Mouse (Mus musculus): ENCODE measurements around the gene Dnah6. TPM values are rescaled to one million over a fixed set of nuclear protein-coding genes. Genes with fewer than 3 reads are reported as not detected.
A peak's percentile ranks its signal among the peaks of the same experiment; 100 is the strongest.

The Dnah6 gene
- polyA plus RNA-seq, 1 experiment from 2014 or later, result 0.10 TPM

GRCm38 (mm10) chr6:73253006-73253405 is 31.6 kb upstream of the Dnah6 start:
- ATAC-seq (ENCODE audit: insufficient read depth, low FRiP score), result no peak
- Histone ChIP-seq H3K4me3 (replicated peaks; ENCODE audit: low read length) (no peak overlapping the region), H3K4me2 (ENCODE audit: low read depth, low read length) (no peak overlapping the region), H3K27ac (ENCODE audit: low read length) (no peak overlapping the region), H3K4me1 (ENCODE audit: control insufficient read depth, insufficient read depth, low read length) (peaks cover 16% of the 10 kb centered on the region), H3K36me3 (ENCODE audit: control insufficient read depth, insufficient read depth, low read length) (peaks cover 7% of the 10 kb centered on the region; the same call in 1 of the 2 replicates), H3K9me3 (replicated peaks; ENCODE audit: control insufficient read depth, low read length) (no peaks in the 10 kb centered on the region), H3K27me3 (ENCODE audit: control insufficient read depth, insufficient read depth, low read length) (no peaks in the 10 kb centered on the region), H3K9ac (ENCODE audit: low read length) (no peak overlapping the region)
- WGBS, result 83% methylated on average over 2 of the region's 2 CpGs

DNA sequence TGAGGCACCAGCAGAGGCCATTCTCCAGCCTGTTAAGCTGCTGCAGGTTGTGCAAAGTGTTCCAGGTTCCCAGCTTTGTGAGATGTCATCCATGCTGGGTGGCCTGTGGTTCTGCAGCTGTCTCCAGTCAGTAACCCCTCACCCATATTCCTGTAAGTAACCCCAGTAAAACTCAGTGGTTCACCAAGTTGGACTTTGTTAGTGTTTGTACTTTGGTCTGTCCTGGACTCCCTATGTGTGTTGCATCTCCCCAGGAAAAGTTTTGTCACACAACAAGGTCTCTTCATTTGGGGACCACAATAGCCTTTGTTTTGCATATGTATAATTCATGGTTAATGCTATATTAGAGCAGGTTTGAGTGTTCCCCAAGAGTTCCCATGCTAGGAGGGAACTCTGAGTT is 30.9 kb upstream of the Dnah6 start:
- Histone ChIP-seq H3K36me3 (ENCODE audit: control insufficient read depth, insufficient read depth, low read length) (peaks cover 7% of the 10 kb centered on the region; the same call in 1 of the 2 replicates), H3K4me2 (ENCODE audit: low read depth, low read length) (no peak overlapping the region)
- ATAC-seq (ENCODE audit: insufficient read depth, low FRiP score), result no peak

GRCm38 (mm10) chr6:73251336-73251735 is 29.9 kb upstream of the Dnah6 start:
- Histone ChIP-seq H3K9me3 (replicated peaks; ENCODE audit: control insufficient read depth, low read length) (no peaks in the 10 kb centered on the region), H3K4me1 (ENCODE audit: control insufficient read depth, insufficient read depth, low read length) (peaks cover 16% of the 10 kb centered on the region), H3K36me3 (ENCODE audit: control insufficient read depth, insufficient read depth, low read length) (no peaks in the 10 kb centered on the region), H3K4me3 (replicated peaks; ENCODE audit: low read length) (no peak overlapping the region), H3K9ac (ENCODE audit: low read length) (no peak overlapping the region), H3K27ac (ENCODE audit: low read length) (no peak overlapping the region), H3K4me2 (ENCODE audit: low read depth, low read length) (no peak overlapping the region), H3K27me3 (ENCODE audit: control insufficient read depth, insufficient read depth, low read length) (no peaks in the 10 kb centered on the region)
- ATAC-seq (ENCODE audit: insufficient read depth, low FRiP score), result no peak
- WGBS, result 83% methylated on average over 11 of the region's 11 CpGs

More for the DNA sequence above, 30.9 kb upstream of the Dnah6 start:
- H3K4me1 ChIP-seq (ENCODE audit: control insufficient read depth, insufficient read depth, low read length), result peaks cover 16% of the 10 kb centered on the region
- no peaks in the 10 kb centered on the region for H3K27me3 ChIP-seq (ENCODE audit: control insufficient read depth, insufficient read depth, low read length)
- no peak overlapping the region for H3K27ac ChIP-seq (ENCODE audit: low read length)
- no peak overlapping the region for H3K9ac ChIP-seq (ENCODE audit: low read length)
- no peak overlapping the region for H3K4me3 ChIP-seq (replicated peaks; ENCODE audit: low read length)
- H3K9me3 ChIP-seq (replicated peaks; ENCODE audit: control insufficient read depth, low read length), result no peaks in the 10 kb centered on the region

- peak overlapping the region; percentile 80 for H3K4me2 ChIP-seq (ENCODE audit: low read depth, low read length)
- no peak overlapping the region for H3K27ac ChIP-seq (ENCODE audit: low read length)
These were observed 28.4 kb upstream of the Dnah6 start for GRCm38 (mm10) chr6:73249851-73250250.

DNA sequence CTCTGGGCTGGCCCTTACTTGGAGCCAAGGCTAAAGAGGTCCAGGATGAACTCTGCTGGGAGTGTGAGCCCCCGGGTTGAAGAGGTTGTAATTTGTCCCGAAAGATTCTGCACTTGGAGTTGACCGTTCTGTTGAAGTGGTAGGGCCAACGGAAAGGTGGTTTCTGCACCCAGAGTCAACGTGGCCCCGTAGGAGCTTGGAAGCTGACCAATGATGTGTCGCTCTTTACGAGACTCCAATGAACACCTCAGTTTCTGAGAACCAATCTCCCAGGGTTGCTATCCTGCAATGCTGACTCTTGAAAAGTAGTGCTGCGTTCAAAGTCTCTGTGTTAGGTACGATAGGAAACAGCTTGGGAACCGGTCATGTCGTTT is 27.6 kb upstream of the Dnah6 start:
- H3K4me3 ChIP-seq (replicated peaks; ENCODE audit: low read length), result peak overlapping the region; percentile 98
- no peaks in the 10 kb centered on the region for H3K27me3 ChIP-seq (ENCODE audit: control insufficient read depth, insufficient read depth, low read length)
- no peaks in the 10 kb centered on the region for H3K9me3 ChIP-seq (replicated peaks; ENCODE audit: control insufficient read depth, low read length)
- peaks cover 14% of the 10 kb centered on the region for H3K4me1 ChIP-seq (ENCODE audit: control insufficient read depth, insufficient read depth, low read length)
- H3K36me3 ChIP-seq (ENCODE audit: control insufficient read depth, insufficient read depth, low read length), result no peaks in the 10 kb centered on the region
- H3K9ac ChIP-seq (ENCODE audit: low read length), result peak overlapping the region; percentile 98
- WGBS, result 4% methylated on average over 12 of the region's 12 CpGs
- H3K4me2 ChIP-seq (ENCODE audit: low read depth, low read length), result peak overlapping the region; percentile 80
- peak overlapping the region; percentile 79; the same call in 1 of the 2 replicates for H3K27ac ChIP-seq (ENCODE audit: low read length)
- ATAC-seq (ENCODE audit: insufficient read depth, low FRiP score), result peak; percentile 3; the same call in 1 of the 2 replicates

More at GRCm38 (mm10) chr6:73249851-73250250, 28.4 kb upstream of the Dnah6 start:
- Histone ChIP-seq H3K9ac (ENCODE audit: low read length) (no peak overlapping the region), H3K27me3 (ENCODE audit: control insufficient read depth, insufficient read depth, low read length) (no peaks in the 10 kb centered on the region), H3K4me1 (ENCODE audit: control insufficient read depth, insufficient read depth, low read length) (peaks cover 16% of the 10 kb centered on the region), H3K9me3 (replicated peaks; ENCODE audit: control insufficient read depth, low read length) (no peaks in the 10 kb centered on the region), H3K36me3 (ENCODE audit: control insufficient read depth, insufficient read depth, low read length) (no peaks in the 10 kb centered on the region), H3K4me3 (replicated peaks; ENCODE audit: low read length) (peak overlapping the region; percentile 98; the same call in 1 of the 2 replicates)
- WGBS, result 78% methylated on average over 4 of the region's 4 CpGs
- ATAC-seq (ENCODE audit: insufficient read depth, low FRiP score), result no peak

DNA sequence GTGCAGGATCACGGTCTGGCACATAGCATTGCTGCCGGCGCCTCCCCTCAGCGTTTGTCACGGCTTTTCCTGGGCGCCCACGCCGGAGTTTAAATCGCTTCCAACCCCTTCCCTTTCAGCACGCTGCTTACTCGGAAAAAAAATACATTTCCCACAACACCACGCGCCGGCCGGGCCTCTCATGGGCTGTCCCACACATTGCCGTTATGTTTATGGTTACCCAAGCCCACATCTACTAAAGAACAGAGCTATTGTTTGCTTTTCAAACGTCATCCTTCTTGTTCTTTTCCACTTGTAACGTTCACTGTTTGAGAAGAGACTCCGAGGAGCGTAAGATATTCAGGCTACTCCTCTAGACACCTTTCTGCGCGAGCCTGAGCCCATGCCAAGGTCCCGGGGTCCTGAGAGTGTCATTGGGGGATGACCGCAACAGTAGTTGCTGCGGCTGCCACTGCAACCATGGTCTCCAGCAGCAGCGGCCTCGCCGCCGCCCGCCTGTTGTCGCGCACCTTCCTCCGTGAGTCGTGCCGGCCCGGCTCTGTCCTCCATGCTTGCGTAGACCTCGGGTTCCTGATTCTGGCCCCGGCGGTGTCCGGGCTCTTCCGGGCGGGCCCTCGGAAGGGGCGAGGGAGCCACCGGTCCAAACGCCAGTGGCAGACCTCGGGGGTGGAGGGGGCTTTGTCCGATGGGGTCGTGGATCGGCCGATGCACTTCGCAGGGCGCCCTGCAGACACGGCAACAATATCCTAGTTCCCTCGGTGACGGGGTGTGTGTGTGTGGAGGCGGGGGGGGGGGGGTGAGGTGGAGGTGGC is 27.0 kb upstream of the Dnah6 start, which contains the start of gene Suclg1:
Gene Suclg1, plus strand, starts transcription at position 146 of the 812 bp plus-strand sequence.
- Histone ChIP-seq H3K36me3 (ENCODE audit: control insufficient read depth, insufficient read depth, low read length) (no peaks in the 10 kb centered on the region), H3K4me3 (replicated peaks; ENCODE audit: low read length) (peak within 1 kb of the TSS; percentile 98), H3K27me3 (ENCODE audit: control insufficient read depth, insufficient read depth, low read length) (no peaks in the 10 kb centered on the region), H3K27ac (ENCODE audit: low read length) (peak within 1 kb of the TSS; percentile 79), H3K4me1 (ENCODE audit: control insufficient read depth, insufficient read depth, low read length) (peaks cover 14% of the 10 kb centered on the region), H3K9ac (ENCODE audit: low read length) (peak within 1 kb of the TSS; percentile 98), H3K9me3 (replicated peaks; ENCODE audit: control insufficient read depth, low read length) (no peaks in the 10 kb centered on the region), H3K4me2 (ENCODE audit: low read depth, low read length) (peak within 1 kb of the TSS; percentile 80)
- peak; percentile 90 for ATAC-seq (ENCODE audit: insufficient read depth, low FRiP score)
- WGBS, result under 1% methylated on average over 57 of the region's 58 CpGs

- H3K36me3 ChIP-seq (ENCODE audit: control insufficient read depth, insufficient read depth, low read length), result no peaks in the 10 kb centered on the region
- H3K4me2 ChIP-seq (ENCODE audit: low read depth, low read length), result peak overlapping the region; percentile 80
- no peak overlapping the region for H3K9ac ChIP-seq (ENCODE audit: low read length)
- no peak for ATAC-seq (ENCODE audit: insufficient read depth, low FRiP score)
- H3K9me3 ChIP-seq (replicated peaks; ENCODE audit: control insufficient read depth, low read length), result no peaks in the 10 kb centered on the region
- WGBS, result 36% methylated on average over 4 of the region's 4 CpGs
- H3K4me1 ChIP-seq (ENCODE audit: control insufficient read depth, insufficient read depth, low read length), result peaks cover 14% of the 10 kb centered on the region
- no peak overlapping the region for H3K27ac ChIP-seq (ENCODE audit: low read length)
- H3K4me3 ChIP-seq (replicated peaks; ENCODE audit: low read length), result peak overlapping the region; percentile 98
- H3K27me3 ChIP-seq (ENCODE audit: control insufficient read depth, insufficient read depth, low read length), result no peaks in the 10 kb centered on the region
These were observed 26.0 kb upstream of the Dnah6 start for GRCm38 (mm10) chr6:73247452-73247851.

DNA sequence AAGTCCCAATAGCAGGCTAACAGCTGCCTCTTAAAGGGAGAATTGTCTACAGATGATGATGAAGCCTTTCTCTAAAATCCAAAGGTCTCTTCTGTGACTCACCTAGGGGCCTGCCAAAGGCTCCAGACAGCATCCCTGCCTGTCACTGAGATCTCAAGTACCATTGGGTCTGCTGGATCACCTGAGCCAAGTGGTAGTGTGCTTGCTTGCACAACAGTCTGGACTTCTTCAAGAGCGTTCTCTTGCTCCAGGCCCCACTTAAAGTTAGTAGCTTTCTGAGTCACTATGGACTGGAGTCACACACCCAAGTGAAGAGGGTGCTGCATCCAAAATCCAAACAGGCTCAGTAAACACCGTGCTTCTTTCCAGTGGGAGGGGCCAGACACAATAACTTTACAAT is 25.4 kb upstream of the Dnah6 start:
- Histone ChIP-seq H3K4me3 (replicated peaks; ENCODE audit: low read length) (no peak overlapping the region), H3K4me2 (ENCODE audit: low read depth, low read length) (no peak overlapping the region), H3K27me3 (ENCODE audit: control insufficient read depth, insufficient read depth, low read length) (no peaks in the 10 kb centered on the region), H3K9ac (ENCODE audit: low read length) (no peak overlapping the region), H3K4me1 (ENCODE audit: control insufficient read depth, insufficient read depth, low read length) (peaks cover 14% of the 10 kb centered on the region), H3K9me3 (replicated peaks; ENCODE audit: control insufficient read depth, low read length) (no peaks in the 10 kb centered on the region), H3K27ac (ENCODE audit: low read length) (no peak overlapping the region), H3K36me3 (ENCODE audit: control insufficient read depth, insufficient read depth, low read length) (no peaks in the 10 kb centered on the region)
- 69% methylated on average over 2 of the region's 2 CpGs for WGBS
- no peak for ATAC-seq (ENCODE audit: insufficient read depth, low FRiP score)

DNA sequence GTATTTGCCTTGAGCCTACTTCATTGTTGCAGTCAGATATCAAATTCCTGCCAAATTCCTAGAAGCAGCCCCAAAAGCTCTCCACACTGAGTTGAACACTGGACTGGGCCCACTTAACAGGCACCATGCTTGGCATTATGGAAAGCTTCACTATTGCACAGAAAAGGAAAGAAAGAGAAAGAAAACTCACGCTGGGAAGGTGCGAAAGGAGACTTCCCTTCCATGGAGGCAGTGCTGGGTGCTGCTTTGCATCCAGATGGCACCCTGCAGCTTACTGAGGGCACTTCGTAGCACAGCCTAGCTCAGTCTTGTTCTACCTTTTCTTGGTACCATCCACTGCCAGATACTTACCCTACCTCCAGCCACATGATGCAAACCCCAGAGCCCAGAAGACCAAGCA is 14.2 kb upstream of the Dnah6 start:
- no peak overlapping the region for H3K4me2 ChIP-seq (ENCODE audit: low read depth, low read length)
- no peaks in the 10 kb centered on the region for H3K36me3 ChIP-seq (ENCODE audit: control insufficient read depth, insufficient read depth, low read length)
- no peak overlapping the region for H3K27ac ChIP-seq (ENCODE audit: low read length)
- no peaks in the 10 kb centered on the region for H3K9me3 ChIP-seq (replicated peaks; ENCODE audit: control insufficient read depth, low read length)
- no peaks in the 10 kb centered on the region for H3K27me3 ChIP-seq (ENCODE audit: control insufficient read depth, insufficient read depth, low read length)
- H3K4me3 ChIP-seq (replicated peaks; ENCODE audit: low read length), result no peak overlapping the region
- no peak for ATAC-seq (ENCODE audit: insufficient read depth, low FRiP score)
- H3K4me1 ChIP-seq (ENCODE audit: control insufficient read depth, insufficient read depth, low read length), result no peaks in the 10 kb centered on the region
- 85% methylated on average over 3 of the region's 3 CpGs for WGBS
- H3K9ac ChIP-seq (ENCODE audit: low read length), result no peak overlapping the region

Measured in stomach, embryonic 16.5 days (tissue).